Mouse (Mus musculus): Measurements from ENCODE around the gene Negr1.

DNA sequence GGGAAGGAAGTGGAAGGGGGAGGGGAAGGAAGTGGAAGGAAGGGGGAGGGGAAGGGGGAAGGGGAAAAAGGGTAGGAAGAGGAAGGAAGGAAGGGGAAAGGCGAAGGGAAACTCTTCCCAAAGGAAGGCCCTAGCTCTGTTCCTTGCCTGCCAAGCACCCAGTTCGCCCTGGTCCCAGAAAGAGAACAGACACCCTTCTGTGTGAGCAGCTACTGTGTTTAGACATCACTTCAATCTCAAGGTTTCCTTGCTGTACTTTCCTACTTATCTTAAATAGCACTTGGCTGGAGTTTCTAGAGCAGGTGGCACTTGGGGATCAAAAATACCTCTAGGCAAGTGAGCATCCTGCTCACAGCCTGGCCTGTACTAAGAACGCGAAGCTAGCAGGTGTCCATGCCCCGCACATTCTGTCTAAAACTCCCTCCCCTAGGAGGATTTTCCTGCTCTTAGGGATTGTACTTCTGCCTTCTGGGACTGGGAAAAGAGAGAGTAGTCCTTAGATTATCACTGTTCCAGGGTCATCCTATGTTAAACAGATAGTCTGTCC is 128.5 kb downstream of the Negr1 start:
- TF ChIP-seq MAFK (IDR thresholded peaks at IDR 0.05; ENCODE audit: insufficient read depth, low read depth, low read length) (no peak), CHD2 (IDR thresholded peaks at IDR 0.05; ENCODE audit: low read depth, low read length) (no peak), ZC3H11A (IDR thresholded peaks at IDR 0.05; ENCODE audit: borderline replicate concordance, low read depth, low read length) (no peak)

All from ES-E14 (cell line).